Mouse (Mus musculus) heart, embryonic 13.5 days (tissue): Measurements from ENCODE around the gene Asxl2. TPM values are rescaled to one million over a fixed set of nuclear protein-coding genes. Genes with fewer than 3 reads are reported as not detected.
"Not testable (repeated sequence)": the region's sequence is repeated elsewhere in the genome, so short reads cannot be mapped to it uniquely, and the experiment has no call there.

Experiments used
- ATAC-seq: fragments of 200-750 bp; cut with Nextera tagmentation; 2 replicates; pipeline ENCODE4 v1.8.0; 2017; ENCODE audit warnings: moderate TSS enrichment; ENCODE audit not compliant: insufficient number of reproducible peaks, low FRiP score, low TSS enrichment; ENCODE audit errors: extremely low read depth
- H3K27ac ChIP-seq: fragments of 300-500 bp; sonication (generic); replicated peaks from 2 replicates; pipeline ENCODE4 v1.5.1; 2015; ENCODE audit warnings: moderate library complexity, mild to moderate bottlenecking, inconsistent platforms
- H3K27me3 ChIP-seq: fragments of 300-500 bp; sonication (generic); replicated peaks from 2 replicates; pipeline ENCODE4 v1.6.1; 2015; ENCODE audit warnings: mild to moderate bottlenecking, inconsistent platforms
- H3K36me3 ChIP-seq: fragments of 300-500 bp; sonication (generic); 2 replicates; pipeline ENCODE4 v1.6.1; 2015; ENCODE audit warnings: mild to moderate bottlenecking, inconsistent platforms
- H3K4me1 ChIP-seq: fragments of 300-500 bp; sonication (generic); 2 replicates; pipeline ENCODE4 v1.6.1; 2015; ENCODE audit warnings: inconsistent platforms
- H3K4me2 ChIP-seq: fragments of 300-500 bp; sonication (generic); 2 replicates; pipeline ENCODE4 v1.6.1; 2015; ENCODE audit warnings: inconsistent platforms, mild to moderate bottlenecking, moderate library complexity
- H3K4me3 ChIP-seq: fragments of 300-500 bp; sonication (generic); 2 replicates; pipeline ENCODE4 v1.5.1; 2015; ENCODE audit warnings: moderate library complexity, mild to moderate bottlenecking, inconsistent platforms
- H3K9ac ChIP-seq: fragments of 300-500 bp; sonication (generic); 2 replicates; pipeline ENCODE4 v1.6.1; 2015; ENCODE audit warnings: inconsistent platforms, mild to moderate bottlenecking, moderate library complexity
- H3K9me3 ChIP-seq: fragments of 300-500 bp; sonication (generic); 2 replicates; pipeline ENCODE4 v1.6.1; 2016; ENCODE audit warnings: inconsistent platforms
- WGBS: fragments of 180-500 bp; shearing (Covaris S2); methylation state at CpG from one replicate; pipeline ENCODE4 v1.1.7; 2015; ENCODE audit warnings: mixed read lengths; 5-methylcytosine and 5-hydroxymethylcytosine counted together
- polyA plus RNA-seq: library from polyadenylated mRNA; unstranded; fragments of >200 nt; fragmentation: Nextera tagmentation; extraction: Ambion mirVana; gene quantifications from 2 replicates; pipeline ENCODE4 v1.2.1, GENCODE M21; 2015

Asxl2 gene
- polyA plus RNA-seq, 1 experiment from 2014 or later = 14.2 TPM

DNA sequence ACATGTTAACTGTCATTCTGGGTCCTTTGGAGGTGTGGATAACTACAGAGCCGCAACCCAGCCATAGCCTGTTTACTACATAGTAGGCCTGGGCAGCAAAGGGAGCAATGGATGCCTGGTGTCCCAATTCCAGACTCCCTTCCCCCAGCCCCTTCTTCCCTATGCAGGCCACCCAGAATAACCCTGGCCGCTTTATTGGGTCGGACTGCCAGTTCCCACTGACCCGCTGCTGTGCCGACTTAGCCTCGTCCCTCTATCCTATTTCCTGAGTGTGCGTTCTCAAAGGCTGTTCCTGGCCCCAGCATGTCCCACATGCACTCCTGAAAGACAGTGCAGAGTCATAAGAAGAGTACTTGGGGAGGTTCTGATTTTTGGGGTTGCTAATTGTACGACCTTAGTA is 29.7 kb upstream of the Asxl2 start:
- Histone ChIP-seq H3K4me1 (no peaks in the 10 kb centered on the region), H3K4me2 (no peak overlapping the region), H3K27ac (no peak overlapping the region), H3K36me3 (peaks cover 20% of the 10 kb centered on the region), H3K27me3 (no peaks in the 10 kb centered on the region), H3K9me3 (no peaks in the 10 kb centered on the region), H3K9ac (no peak overlapping the region), H3K4me3 (no peak overlapping the region)
- 86% methylated on average over 8 of the region's 8 CpGs for WGBS
- ATAC-seq = no peak

- H3K27ac ChIP-seq, H3K9ac ChIP-seq, H3K4me2 ChIP-seq, H3K9me3 ChIP-seq, H3K27me3 ChIP-seq, H3K4me3 ChIP-seq, ATAC-seq, H3K4me1 ChIP-seq: not testable (repeated sequence)
- H3K36me3 ChIP-seq = peaks cover 57% of the 10 kb centered on the region
- WGBS = 74% methylated on average over 3 of the region's 3 CpGs
These were observed 21.0 kb upstream of the Asxl2 start for GRCm38 (mm10) chr12:3405662-3406061.

GRCm38 (mm10) chr12:3406585-3406984 is 20.1 kb upstream of the Asxl2 start:
- Histone ChIP-seq H3K4me3 (no peak overlapping the region), H3K27me3 (no peaks in the 10 kb centered on the region), H3K36me3 (peaks cover 49% of the 10 kb centered on the region), H3K4me1 (no peaks in the 10 kb centered on the region), H3K9me3 (no peaks in the 10 kb centered on the region), H3K9ac (no peak overlapping the region), H3K4me2 (no peak overlapping the region), H3K27ac (no peak overlapping the region)
- WGBS = 95% methylated on average over 6 of the region's 6 CpGs
- no peak for ATAC-seq

DNA sequence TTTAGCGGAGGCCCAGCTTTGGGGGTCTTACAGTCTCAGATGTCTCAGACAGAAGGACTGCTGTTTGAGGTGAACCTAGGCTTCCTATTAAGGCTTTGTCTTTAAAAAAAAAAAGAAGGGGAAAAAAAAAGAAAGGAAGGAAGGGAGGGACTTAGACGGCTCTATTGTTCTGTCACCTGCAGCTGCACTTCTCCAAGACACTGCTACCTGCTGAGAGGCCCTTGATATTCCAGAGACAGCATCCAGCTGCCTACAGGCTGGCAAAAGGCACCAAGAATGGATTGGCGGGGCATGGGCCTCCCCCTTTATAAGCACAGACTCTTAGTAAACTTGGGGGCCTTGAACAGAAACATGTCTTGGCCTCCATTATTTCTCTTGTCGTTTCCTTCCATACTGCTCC is 11.7 kb upstream of the Asxl2 start:
- 90% methylated on average over 4 of the region's 4 CpGs for WGBS
- H3K27ac ChIP-seq = no peak overlapping the region

GRCm38 (mm10) chr12:3418761-3419160 is 7.9 kb upstream of the Asxl2 start:
- H3K36me3 ChIP-seq = peaks cover 37% of the 10 kb centered on the region
- WGBS = 80% methylated on average over 3 of the region's 3 CpGs
- H3K9ac ChIP-seq = no peak overlapping the region

More for the DNA sequence above, 11.7 kb upstream of the Asxl2 start:
- Histone ChIP-seq H3K4me3 (no peak overlapping the region), H3K9me3 (0 out of 2 replicates have a peak, but pooled peaks cover 3% of the 10 kb centered on the region), H3K4me2 (no peak overlapping the region), H3K27me3 (no peaks in the 10 kb centered on the region), H3K4me1 (no peaks in the 10 kb centered on the region), H3K9ac (no peak overlapping the region), H3K36me3 (peaks cover 16% of the 10 kb centered on the region)
- no peak for ATAC-seq

DNA sequence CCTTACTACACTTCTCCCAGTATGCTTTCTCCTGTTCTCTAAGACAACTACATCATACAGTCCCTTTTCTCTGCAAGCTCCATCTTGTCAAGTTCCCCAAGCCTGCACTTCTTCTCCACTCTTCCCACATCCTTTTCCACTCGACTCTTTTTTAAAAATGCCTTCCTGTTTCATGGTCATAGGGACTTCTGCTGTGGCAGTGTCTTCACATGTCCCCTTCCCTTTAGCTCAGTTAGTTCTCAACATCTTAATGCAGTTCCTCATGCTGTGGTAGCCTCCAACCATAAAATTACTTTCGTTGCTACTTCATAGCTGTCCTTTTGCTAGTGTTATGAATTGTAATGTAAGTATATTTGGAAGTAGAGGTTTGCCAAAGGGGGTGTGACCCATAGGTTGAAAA is 6.1 kb upstream of the Asxl2 start:
- Histone ChIP-seq H3K36me3 (peaks cover 28% of the 10 kb centered on the region), H3K27me3 (no peaks in the 10 kb centered on the region), H3K9ac (no peak overlapping the region), H3K9me3 (no peaks in the 10 kb centered on the region), H3K27ac (no peak overlapping the region), H3K4me3 (no peak overlapping the region), H3K4me2 (no peak overlapping the region), H3K4me1 (peaks cover 19% of the 10 kb centered on the region)
- no peak for ATAC-seq
- WGBS = 87% methylated on average over 2 of the region's 2 CpGs

More at GRCm38 (mm10) chr12:3418761-3419160, 7.9 kb upstream of the Asxl2 start:
- Histone ChIP-seq H3K27me3 (no peaks in the 10 kb centered on the region), H3K27ac (no peak overlapping the region), H3K4me1 (peaks cover 5% of the 10 kb centered on the region; the same call in 1 of the 2 replicates), H3K4me2 (no peak overlapping the region), H3K9me3 (0 out of 2 replicates have a peak, but pooled peaks cover 3% of the 10 kb centered on the region), H3K4me3 (no peak overlapping the region)
- no peak for ATAC-seq

DNA sequence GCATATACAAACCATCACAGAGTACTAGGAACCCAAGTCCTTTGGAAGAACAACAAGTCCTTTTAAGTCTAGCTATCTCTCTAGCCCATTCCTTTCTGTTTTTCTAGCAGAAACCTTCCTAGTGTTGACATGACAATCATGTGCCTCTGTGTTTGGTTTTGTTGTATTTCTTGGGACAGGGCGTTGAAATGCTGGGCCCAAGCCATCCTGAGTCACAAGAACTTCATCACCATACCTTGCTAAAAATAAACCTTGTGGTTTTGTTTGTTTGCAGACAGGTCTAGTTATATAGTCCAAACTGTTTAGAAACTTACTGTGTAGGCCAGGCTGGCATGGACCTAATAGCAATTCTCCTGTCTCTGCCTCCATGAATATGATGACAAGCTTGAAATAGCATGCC is 3.9 kb upstream of the Asxl2 start:
- Histone ChIP-seq H3K4me1 (peaks cover 21% of the 10 kb centered on the region), H3K36me3 (peaks cover 24% of the 10 kb centered on the region), H3K27ac (no peak overlapping the region), H3K9me3 (no peaks in the 10 kb centered on the region), H3K4me3 (no peak overlapping the region), H3K9ac (no peak overlapping the region), H3K4me2 (no peak overlapping the region), H3K27me3 (no peaks in the 10 kb centered on the region)
- ATAC-seq = no peak
- 67% methylated on average over 1 of the region's 1 CpGs for WGBS

DNA sequence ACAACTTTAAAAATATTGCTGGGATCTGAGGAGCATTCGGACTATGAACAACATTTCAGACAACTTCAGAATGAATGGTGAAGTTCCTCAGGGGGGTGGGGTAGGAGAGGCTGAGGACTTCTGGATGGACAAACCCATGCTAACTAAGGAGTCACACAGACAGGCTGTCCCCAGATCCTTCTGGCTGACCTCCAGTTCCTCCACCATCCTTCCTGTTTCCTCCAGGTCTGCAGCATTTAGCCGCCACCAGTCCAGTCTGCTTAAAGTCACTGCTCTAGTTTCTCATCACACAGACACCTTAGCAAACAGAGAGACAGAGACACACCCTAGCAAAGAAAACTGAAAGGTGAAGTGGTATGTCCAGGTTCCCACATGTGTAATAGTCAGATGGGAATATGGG is 2.5 kb upstream of the Asxl2 start:
- H3K27ac ChIP-seq = no peak overlapping the region
- H3K36me3 ChIP-seq = peaks cover 22% of the 10 kb centered on the region
- 74% methylated on average over 2 of the region's 2 CpGs for WGBS
- H3K9ac ChIP-seq = peak overlapping the region; percentile 15; the same call in 1 of the 2 replicates
- no peak overlapping the region for H3K4me3 ChIP-seq
- no peak for ATAC-seq
- H3K4me2 ChIP-seq = no peak overlapping the region
- H3K4me1 ChIP-seq = peaks cover 31% of the 10 kb centered on the region
- no peaks in the 10 kb centered on the region for H3K9me3 ChIP-seq
- no peaks in the 10 kb centered on the region for H3K27me3 ChIP-seq

- Histone ChIP-seq H3K4me1 (peaks cover 44% of the 10 kb centered on the region), H3K27ac (peak overlapping the region; percentile 99), H3K27me3 (no peaks in the 10 kb centered on the region), H3K4me2 (peak overlapping the region; percentile 75), H3K4me3 (peak overlapping the region; percentile 83), H3K9me3 (no peaks in the 10 kb centered on the region), H3K9ac (peak overlapping the region; percentile 74), H3K36me3 (peaks cover 23% of the 10 kb centered on the region)
- 37% methylated on average over 15 of the region's 15 CpGs for WGBS
- no peak for ATAC-seq
These were observed 999 bp upstream of the Asxl2 start for GRCm38 (mm10) chr12:3425375-3426341.

GRCm38 (mm10) chr12:3427067-3427889 is 621 bp downstream of the Asxl2 start:
- no peaks in the 10 kb centered on the region for H3K27me3 ChIP-seq
- H3K4me3 ChIP-seq = peak overlapping the region; percentile 83
- H3K27ac ChIP-seq = peak overlapping the region; percentile 99
- peaks cover 50% of the 10 kb centered on the region for H3K4me1 ChIP-seq
- WGBS = under 1% methylated on average over 65 of the region's 65 CpGs
- peak overlapping the region; percentile 98 for H3K9ac ChIP-seq
- H3K9me3 ChIP-seq = no peaks in the 10 kb centered on the region
- peaks cover 12% of the 10 kb centered on the region for H3K36me3 ChIP-seq
- peak overlapping the region; percentile 75 for H3K4me2 ChIP-seq
- ATAC-seq = peak; percentile 25; the same call in 1 of the 2 replicates
